Mouse (Mus musculus): ENCODE results near the gene Pbdc1.
"Not testable (repeated sequence)": the region's sequence is repeated elsewhere in the genome, so short reads cannot be mapped to it uniquely, and the experiment has no call there.

Gene Pbdc1

DNA sequence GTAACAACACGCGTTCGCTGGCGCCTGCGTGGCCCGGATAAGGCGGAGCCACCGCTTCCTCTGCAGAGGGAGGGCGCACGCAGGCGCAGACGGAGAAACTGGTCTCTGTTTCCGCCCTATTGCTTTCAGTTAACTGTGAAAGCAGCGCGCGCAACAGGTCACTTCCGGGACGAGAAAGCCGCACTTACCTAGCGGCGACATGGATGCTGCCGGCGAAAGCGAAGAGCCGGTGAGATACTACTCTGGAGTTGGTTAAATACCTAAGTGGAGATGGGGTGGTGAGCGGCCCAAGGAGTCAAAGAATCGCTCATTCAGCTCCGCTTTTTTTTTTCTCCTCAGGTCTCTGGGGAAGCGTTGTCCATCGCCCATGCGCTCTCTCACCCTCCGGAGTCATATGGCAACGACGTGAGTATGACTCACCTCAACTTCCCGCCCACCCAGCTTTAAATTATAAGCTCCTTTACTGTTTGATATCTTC lies at the start of gene Pbdc1:
TSS of gene Pbdc1 (plus strand) at position 142 of the 478 bp plus-strand sequence.
- DNase-seq, result peak; percentile 90

DNA sequence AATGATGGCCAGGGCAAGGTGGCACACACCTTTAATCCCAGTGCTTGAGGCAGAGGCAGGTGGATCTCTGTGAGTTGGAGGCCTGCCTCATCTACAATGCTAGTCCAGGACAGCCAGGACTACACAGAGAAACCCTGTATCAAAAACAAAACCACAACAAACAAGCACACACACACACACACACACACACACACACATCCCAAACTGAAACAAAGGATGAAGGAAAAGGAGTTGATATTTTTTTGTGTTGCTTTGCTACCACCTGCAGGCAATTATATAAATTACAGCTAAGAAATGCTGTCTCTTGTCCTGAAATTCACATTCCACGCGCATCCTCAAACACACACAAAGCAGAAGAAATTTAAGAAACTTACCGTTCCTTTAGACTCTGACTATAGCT lies 41.9 kb upstream of the Pbdc1 start:
- no peak for DNase-seq

DNA sequence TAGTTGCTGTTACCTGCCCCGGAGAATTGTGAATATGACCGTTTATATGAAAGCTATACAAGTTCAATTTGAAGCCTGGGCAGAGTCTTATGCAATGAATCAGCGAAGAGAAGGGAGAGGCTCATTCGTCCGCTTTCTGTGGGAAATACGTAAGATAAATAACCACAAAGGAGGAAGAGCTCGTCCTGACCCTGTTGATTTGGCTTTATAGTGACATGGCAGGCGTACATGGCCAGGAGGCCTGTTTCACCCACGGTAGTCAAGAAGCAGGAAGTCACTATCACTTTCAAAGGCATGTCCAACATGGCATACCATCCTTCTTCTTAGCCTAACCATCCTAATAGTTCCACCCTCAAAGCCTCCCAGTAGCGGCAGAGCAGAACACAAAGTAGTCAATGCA lies 15.3 kb upstream of the Pbdc1 start:
- DNase-seq, result no peak

DNA sequence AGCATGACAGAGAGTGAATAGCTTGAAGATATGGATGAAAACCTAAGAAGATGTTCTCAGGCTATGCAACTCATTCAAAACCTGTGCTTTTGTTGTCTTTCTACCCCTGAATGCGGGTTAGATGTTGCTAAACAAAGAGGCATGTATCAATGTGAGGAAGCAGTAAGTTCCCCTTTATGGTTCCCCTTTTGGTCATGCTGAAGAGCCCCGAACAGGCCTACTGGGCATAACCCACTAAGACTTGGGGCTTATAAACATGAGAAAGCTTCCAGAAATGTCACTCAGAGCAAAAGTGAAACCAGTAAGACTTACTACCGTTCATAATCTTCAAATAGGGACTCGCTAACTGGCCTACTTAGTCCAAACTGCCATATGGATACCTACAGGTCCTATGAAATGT lies 14.8 kb upstream of the Pbdc1 start:
- DNase-seq, result no peak

DNA sequence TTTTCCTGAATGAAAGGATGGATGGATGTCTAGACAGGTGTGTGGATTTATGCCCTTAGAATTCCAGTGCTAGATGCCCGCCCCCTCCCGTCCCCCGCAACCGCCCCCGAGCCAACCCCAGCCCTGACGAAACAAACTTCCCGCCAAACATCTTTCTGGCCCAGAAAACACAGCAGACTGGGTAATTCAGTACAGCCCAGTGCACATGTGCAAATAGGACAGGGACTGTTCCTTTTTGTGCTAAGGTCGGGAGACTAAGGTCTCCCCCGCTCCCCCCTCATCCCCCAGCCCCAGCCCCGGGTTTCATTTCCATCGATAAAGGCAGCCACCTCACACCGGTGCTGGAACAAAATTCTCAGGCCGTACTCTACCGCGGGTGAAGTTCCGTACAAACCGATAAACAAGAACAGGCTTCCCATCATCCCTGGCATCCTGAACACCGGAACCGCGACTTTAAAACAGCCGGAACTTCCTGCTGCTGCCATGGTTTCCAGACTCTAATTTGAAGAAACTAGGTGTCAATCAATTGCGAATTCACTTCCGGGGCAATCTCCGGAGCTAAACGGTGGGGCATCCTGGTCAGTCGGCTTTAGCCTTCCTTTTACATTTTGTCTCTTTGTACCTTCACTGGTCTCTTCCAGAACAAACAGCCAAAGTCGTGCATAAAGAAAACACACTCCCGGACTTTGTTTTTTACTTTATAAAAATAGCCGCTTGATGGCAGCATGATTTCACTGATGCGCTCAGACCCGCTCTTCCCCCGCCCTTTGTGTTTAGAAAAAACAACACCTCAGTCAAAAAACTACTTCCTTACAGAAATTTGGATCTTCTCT lies 9.7 kb upstream of the Pbdc1 start:
- peak; percentile 67 for DNase-seq

DNA sequence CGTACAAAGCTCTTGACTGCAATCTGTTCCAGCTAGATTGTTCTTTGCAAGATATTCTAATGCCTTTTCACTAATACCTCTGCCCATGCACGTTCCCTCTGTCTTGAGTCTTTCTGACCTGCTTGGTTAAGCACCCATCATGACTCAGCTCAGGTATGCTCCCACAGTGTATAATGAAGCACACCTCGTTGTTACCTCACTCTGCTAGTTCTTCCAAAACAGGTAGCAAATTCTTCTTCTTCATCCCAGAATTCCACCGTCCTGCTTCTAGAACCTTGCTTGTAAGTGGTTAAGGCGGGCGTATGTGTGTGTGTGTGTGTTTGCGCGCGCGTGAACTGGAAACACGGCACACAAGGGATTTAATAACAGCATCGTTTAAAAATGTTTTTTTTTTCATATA lies 405 bp upstream of the Pbdc1 start:
- DNase-seq, result no peak

GRCm38 (mm10) chrX:105080096-105080495 lies 540 bp downstream of the Pbdc1 start:
- no peak for DNase-seq

DNA sequence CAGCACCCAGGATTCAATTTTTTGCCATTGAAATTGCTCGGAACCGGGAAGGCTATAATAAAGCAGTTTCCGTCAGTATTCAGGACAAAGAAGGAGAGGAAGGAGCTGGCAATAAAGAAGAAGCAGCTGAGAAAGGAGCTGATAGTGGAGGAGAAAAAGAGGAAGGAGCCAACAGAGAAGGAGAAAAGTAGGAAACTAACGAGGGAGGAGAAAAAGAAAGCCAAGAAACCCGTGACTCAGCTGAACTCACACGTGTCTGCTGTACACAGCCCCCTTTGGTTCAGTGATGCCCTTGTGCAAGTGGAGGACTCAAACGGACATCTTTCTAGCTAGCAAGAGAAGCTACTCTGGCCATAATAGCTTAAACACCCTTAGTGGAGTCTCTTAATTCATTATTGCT lies 3.5 kb downstream of the Pbdc1 start:
- not testable (repeated sequence) for DNase-seq

- peak; percentile 41 for DNase-seq
Measured at GRCm38 (mm10) chrX:105104175-105104574, 24.6 kb downstream of the Pbdc1 start.

- DNase-seq, result no peak
Measured at GRCm38 (mm10) chrX:105114994-105115393, 35.4 kb downstream of the Pbdc1 start.

DNA sequence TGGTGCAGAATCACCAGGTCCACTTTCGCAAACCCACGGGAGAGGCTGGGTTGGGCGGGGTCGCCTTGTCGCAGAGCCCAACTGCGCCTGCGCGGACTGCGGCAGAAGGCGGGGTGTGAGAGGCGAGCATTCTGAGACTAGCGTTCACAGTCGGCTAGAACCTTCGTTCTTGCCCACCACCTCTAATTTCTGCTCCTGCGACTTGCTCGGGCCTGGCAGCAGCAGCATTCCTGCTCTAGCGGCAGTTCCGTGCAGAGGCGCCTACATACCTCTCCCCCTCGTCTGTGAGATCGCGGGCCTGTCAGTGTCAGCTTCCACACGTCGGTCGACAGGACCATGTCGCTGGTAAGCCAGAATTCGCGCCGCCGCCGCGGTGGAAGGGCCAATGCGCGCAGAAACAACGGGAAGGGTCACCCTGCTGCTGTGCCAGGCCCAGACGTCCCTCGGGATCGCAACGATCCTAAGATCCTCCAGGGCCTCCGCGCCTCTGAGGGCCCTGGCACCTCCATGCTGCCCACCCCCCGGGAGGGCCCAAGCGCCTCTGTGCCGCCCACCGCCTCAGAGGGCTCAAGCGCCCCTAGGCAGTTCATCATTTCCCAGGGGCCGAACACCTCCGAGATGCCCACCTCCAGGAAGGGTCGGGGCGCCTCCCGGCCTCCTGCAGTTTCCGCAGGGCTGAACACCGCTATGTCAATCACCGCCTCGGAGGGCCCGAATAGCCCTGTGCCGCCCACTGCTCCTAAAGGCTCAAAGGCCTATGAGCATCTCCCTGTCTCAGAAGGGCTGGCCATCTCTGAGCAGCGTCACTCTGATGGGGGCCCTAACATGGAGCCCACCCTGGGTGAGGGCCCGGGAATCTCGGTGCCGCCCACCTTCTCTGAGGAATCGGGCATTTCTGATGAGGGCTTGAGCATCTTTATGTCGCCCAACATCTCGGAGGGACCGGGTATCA lies 41.0 kb downstream of the Pbdc1 start, which contains the start of gene Magee1:
TSS of gene Magee1 (plus strand) at position 104 of the 952 bp plus-strand sequence.
- peak; percentile 75 for DNase-seq

- DNase-seq, result peak; percentile 85
Measured at GRCm38 (mm10) chrX:105121227-105121865, 41.8 kb downstream of the Pbdc1 start.

GRCm38 (mm10) chrX:105124903-105125302 lies 45.3 kb downstream of the Pbdc1 start:
- DNase-seq, result peak; percentile 3

- DNase-seq, result no peak
Measured at GRCm38 (mm10) chrX:105151872-105152461, 72.4 kb downstream of the Pbdc1 start.

DNA sequence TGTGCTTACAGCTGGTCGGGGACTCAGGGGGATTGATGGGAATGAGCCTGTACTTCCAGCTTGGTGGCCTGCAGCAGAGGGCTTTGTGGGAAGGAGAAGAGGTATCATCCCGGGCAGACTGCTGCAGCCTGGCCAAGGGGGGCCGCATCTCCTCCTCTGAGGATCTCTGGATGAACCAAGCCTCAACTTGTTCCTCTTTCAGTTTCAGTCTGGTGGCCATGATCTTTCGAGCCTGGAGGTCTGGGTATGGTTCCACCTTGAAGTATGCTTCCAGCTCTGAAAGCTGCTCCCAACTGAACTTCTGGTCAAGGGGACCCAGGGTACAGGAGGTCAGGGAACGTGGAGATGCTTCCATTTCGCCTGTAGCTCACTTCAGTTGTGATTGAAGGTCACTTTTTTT lies 85.5 kb downstream of the Pbdc1 start:
- DNase-seq, result not testable (repeated sequence)
